Mouse (Mus musculus): ENCODE results near the gene Prickle4. TPM values are rescaled to one million over a fixed set of nuclear protein-coding genes. Genes with fewer than 3 reads are reported as not detected.

Prickle4 gene
- polyA plus RNA-seq, 1 experiment from 2014 or later: 0.78 TPM

DNA sequence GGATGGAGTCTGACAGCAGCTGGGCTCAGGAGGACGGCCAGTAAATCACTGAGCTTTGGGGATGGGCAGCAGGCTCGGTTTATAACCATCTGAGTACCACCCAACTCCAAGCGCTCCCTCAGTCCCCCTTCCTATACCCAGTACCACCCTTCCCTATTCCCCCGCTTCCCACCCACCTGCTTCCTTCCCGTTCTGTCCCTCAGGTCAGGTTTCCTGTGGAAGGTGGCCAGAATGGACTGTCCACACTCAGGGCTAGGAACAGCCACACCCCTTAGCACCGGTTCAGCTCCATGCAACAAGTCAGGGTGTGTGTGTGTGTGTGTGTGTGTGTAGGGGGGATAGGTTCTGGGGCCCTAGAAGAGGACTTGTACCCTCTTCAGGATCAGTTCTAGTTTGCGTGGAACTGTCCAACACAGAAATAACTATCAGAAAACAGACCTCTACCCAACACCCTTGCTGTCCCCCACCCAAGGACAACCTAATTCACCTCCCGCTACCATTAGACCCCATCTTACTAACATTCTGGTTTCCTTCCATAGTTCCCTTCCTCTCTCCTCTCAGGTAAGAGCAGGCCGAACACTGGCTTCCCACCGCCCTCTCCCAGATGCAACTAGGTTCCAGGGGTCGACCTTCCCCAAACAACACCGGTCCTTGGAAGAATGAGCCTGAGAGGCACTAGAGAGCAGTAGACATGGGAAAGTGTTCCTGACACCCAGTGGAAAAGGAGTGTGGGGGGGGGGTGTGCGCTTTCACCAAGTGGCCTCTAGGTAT lies 680 bp downstream of the Prickle4 start:
- Histone ChIP-seq H3K4me1 (ENCODE audit: control insufficient read depth in 2 of 2, insufficient read depth in 2 of 2, low read length in 2 of 2) (peaks cover 3 to 12% of the 10 kb centered on the region in 2 experiments; a peak in 3 of 4 replicates), H3K9me3 (ENCODE audit: control insufficient read depth, low read length) (no peaks in the 10 kb centered on the region), H3K4me3 (ENCODE audit: control insufficient read depth in 1 of 2, insufficient read depth in 1 of 2, low read depth in 1 of 2, low read length in 2 of 2) (peak overlapping the region; percentile 77 to 85), H3K27ac (replicated peaks in 1 of 2; ENCODE audit: control insufficient read depth in 1 of 2, insufficient read depth in 1 of 2, low read depth in 2 of 2, low read length in 2 of 2) (peak overlapping the region in 1 of 2 experiments; percentile 39; a peak in 2 of 4 replicates), H3K4me2 (ENCODE audit: low read length) (peak overlapping the region; percentile 90), H3K27me3 (ENCODE audit: control insufficient read depth, insufficient read depth, low read length) (peaks cover 3% of the 10 kb centered on the region; the same call in 1 of the 2 replicates), H3K36me3 (ENCODE audit: control insufficient read depth, insufficient read depth, low read length) (no peaks in the 10 kb centered on the region; the same call in 1 of the 2 replicates), H3K9ac (ENCODE audit: low read length) (peak overlapping the region; percentile 70)
- no peak for ATAC-seq (ENCODE audit: insufficient number of reproducible peaks, insufficient read depth, low FRiP score, low read depth)
- WGBS: 32% methylated on average over 13 of the region's 13 CpGs

DNA sequence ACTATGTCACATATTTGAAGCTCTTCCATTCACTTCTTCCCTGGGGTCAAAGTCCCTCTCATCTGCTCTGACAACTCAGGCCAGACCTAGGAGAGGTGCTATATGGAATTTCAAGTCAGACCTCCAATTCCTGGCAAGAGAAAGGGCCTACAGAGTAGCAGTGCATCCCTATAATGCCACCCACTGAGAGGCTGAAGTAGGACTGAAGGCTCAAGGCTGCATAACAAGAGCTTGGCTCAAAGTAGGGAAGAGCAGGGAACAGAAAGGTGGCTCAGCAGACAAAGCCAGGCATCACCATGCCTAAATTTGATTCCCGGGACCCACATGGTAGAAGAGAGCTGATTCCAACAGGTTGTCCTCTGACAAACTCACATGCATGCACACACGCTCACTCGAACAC lies 2.9 kb downstream of the Prickle4 start:
- Histone ChIP-seq H3K4me1 (ENCODE audit: control insufficient read depth in 2 of 2, insufficient read depth in 2 of 2, low read length in 2 of 2) (peaks cover 8 to 20% of the 10 kb centered on the region in 2 experiments), H3K4me3 (ENCODE audit: control insufficient read depth in 1 of 2, insufficient read depth in 1 of 2, low read depth in 1 of 2, low read length in 2 of 2) (no peak overlapping the region), H3K9ac (ENCODE audit: low read length) (no peak overlapping the region), H3K4me2 (ENCODE audit: low read length) (no peak overlapping the region), H3K36me3 (ENCODE audit: control insufficient read depth, insufficient read depth, low read length) (peaks cover 2% of the 10 kb centered on the region), H3K9me3 (ENCODE audit: control insufficient read depth, low read length) (no peaks in the 10 kb centered on the region), H3K27me3 (ENCODE audit: control insufficient read depth, insufficient read depth, low read length) (peaks cover 3% of the 10 kb centered on the region; the same call in 1 of the 2 replicates), H3K27ac (replicated peaks in 1 of 2; ENCODE audit: control insufficient read depth in 1 of 2, insufficient read depth in 1 of 2, low read depth in 2 of 2, low read length in 2 of 2) (no peak overlapping the region)
- WGBS: 94% methylated on average over 3 of the region's 3 CpGs
- ATAC-seq (ENCODE audit: insufficient number of reproducible peaks, insufficient read depth, low FRiP score, low read depth): no peak

DNA sequence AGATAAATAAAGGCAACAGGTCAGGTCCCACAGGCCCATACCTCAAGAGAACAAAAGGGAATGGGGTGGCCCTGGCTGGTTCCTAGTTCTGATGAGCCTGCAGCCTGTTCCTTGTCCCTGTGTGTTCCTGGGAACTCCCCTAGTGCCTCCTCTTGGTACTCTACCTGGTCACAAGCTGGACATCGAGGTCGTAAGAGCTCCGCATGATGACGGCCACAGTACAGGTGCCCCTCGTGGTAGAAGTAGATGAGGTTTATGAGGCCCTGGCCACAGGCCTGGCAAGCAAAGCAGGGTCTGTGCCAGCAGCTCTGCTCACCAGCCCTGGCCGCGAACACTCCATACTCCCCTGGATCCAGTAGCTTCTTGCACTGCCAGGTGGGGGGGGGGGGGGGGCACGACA lies 4.6 kb downstream of the Prickle4 start:
- no peak overlapping the region for H3K9ac ChIP-seq (ENCODE audit: low read length)
- H3K4me2 ChIP-seq (ENCODE audit: low read length): peak overlapping the region; percentile 90; the same call in 1 of the 2 replicates

DNA sequence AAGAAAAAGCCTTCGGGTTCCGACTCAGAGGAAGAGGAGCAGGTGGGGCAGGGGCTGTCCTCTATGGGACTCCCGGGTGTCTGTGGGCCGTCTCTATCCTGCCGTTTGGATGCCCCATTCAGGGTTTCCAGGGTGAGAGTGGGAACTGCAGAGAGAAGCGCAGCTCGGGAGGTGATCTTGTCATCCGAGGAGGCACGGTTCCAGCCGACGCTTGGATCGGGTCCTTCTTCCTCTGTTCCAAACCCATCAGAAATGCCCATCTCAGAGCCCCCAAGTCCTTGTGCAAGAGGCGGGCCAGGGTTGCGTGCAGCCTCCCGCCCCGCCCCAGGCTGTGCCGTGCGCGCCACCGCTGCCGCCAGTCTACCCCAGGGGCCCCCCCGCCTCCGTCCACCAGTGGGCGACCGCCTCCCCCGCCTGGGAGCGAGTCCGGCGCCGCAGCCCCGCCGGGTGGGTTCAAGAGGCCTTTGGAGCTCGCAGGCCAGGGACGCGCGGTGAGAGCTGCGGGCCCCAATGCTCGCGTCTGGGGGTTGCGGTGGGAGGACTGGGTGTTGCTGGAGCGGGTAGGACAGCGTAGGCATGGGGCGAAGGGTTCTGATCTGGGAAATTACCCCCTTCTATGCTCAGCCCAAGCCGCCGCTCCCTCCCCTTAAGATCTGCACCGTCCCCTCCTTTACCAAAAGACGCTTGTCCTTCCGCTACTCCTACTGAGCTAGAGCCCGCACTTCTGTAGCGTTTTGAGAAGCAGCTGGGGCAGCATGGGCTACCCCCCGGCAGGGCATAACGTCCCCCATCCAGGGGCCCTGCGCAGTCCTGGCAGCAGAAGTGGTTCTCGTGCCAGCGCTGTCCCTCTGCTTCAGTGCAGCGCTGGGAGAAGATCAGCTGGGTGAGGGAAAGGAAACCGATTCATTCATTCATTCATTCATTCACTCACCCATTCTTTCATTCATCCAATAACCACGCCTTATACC lies 5.6 kb downstream of the Prickle4 start, which contains the start of gene Frs3:
Gene Frs3 (plus strand): TSS at position 423 of the 968 bp plus-strand sequence.
- 1% methylated on average over 58 of the region's 58 CpGs for WGBS
- Histone ChIP-seq H3K4me3 (ENCODE audit: control insufficient read depth in 1 of 2, insufficient read depth in 1 of 2, low read depth in 1 of 2, low read length in 2 of 2) (peak within 1 kb of the TSS; percentile 83 to 84), H3K27me3 (ENCODE audit: control insufficient read depth, insufficient read depth, low read length) (0 out of 2 replicates have a peak, but pooled peaks cover 3% of the 10 kb centered on the region), H3K4me1 (ENCODE audit: control insufficient read depth in 2 of 2, insufficient read depth in 2 of 2, low read length in 2 of 2) (peaks cover 4 to 14% of the 10 kb centered on the region in 2 experiments), H3K36me3 (ENCODE audit: control insufficient read depth, insufficient read depth, low read length) (peaks cover 29% of the 10 kb centered on the region), H3K9ac (ENCODE audit: low read length) (peak within 1 kb of the TSS; percentile 88), H3K27ac (replicated peaks in 1 of 2; ENCODE audit: control insufficient read depth in 1 of 2, insufficient read depth in 1 of 2, low read depth in 2 of 2, low read length in 2 of 2) (peak within 1 kb of the TSS; percentile 61 to 76), H3K4me2 (ENCODE audit: low read length) (peak within 1 kb of the TSS; percentile 90), H3K9me3 (ENCODE audit: control insufficient read depth, low read length) (no peaks in the 10 kb centered on the region)
- peak; percentile 64 for ATAC-seq (ENCODE audit: insufficient number of reproducible peaks, insufficient read depth, low FRiP score, low read depth)

More for the DNA sequence above, 4.6 kb downstream of the Prickle4 start:
- ATAC-seq (ENCODE audit: insufficient number of reproducible peaks, insufficient read depth, low FRiP score, low read depth): no peak
- H3K27me3 ChIP-seq (ENCODE audit: control insufficient read depth, insufficient read depth, low read length): 0 out of 2 replicates have a peak, but pooled peaks cover 3% of the 10 kb centered on the region
- H3K9me3 ChIP-seq (ENCODE audit: control insufficient read depth, low read length): no peaks in the 10 kb centered on the region
- H3K4me3 ChIP-seq (ENCODE audit: control insufficient read depth in 1 of 2, insufficient read depth in 1 of 2, low read depth in 1 of 2, low read length in 2 of 2): no peak overlapping the region
- WGBS: 71% methylated on average over 8 of the region's 8 CpGs
- peaks cover 19% of the 10 kb centered on the region for H3K36me3 ChIP-seq (ENCODE audit: control insufficient read depth, insufficient read depth, low read length)
- H3K4me1 ChIP-seq (ENCODE audit: control insufficient read depth in 2 of 2, insufficient read depth in 2 of 2, low read length in 2 of 2): peaks cover 8 to 20% of the 10 kb centered on the region in 2 experiments
- H3K27ac ChIP-seq (replicated peaks in 1 of 2; ENCODE audit: control insufficient read depth in 1 of 2, insufficient read depth in 1 of 2, low read depth in 2 of 2, low read length in 2 of 2): no peak overlapping the region

DNA sequence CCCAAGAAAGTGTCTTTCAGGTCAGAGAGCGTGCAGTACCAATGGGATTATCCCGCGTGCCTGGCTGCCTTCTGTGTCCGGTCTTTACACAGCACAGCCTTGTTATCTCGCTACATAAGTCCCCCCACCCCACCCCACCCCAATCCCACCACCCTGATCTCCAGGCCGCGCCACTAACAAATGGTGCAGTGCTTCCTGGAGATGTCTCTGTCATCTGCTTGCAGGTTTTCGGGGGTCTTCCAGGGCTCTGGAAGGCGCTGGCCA lies 6.3 kb downstream of the Prickle4 start, which contains the start of gene Tomm6:
Gene Tomm6 (minus strand): TSS at position 43 of the 264 bp plus-strand sequence.
- Histone ChIP-seq H3K9ac (ENCODE audit: low read length) (peak within 1 kb of the TSS; percentile 88), H3K27me3 (ENCODE audit: control insufficient read depth, insufficient read depth, low read length) (0 out of 2 replicates have a peak, but pooled peaks cover 3% of the 10 kb centered on the region), H3K4me1 (ENCODE audit: control insufficient read depth in 2 of 2, insufficient read depth in 2 of 2, low read length in 2 of 2) (peaks cover 4 to 13% of the 10 kb centered on the region in 2 experiments; a peak in 3 of 4 replicates), H3K27ac (replicated peaks in 1 of 2; ENCODE audit: control insufficient read depth in 1 of 2, insufficient read depth in 1 of 2, low read depth in 2 of 2, low read length in 2 of 2) (peak within 1 kb of the TSS; percentile 61 to 76), H3K4me3 (ENCODE audit: control insufficient read depth in 1 of 2, insufficient read depth in 1 of 2, low read depth in 1 of 2, low read length in 2 of 2) (peak within 1 kb of the TSS; percentile 83 to 84), H3K9me3 (ENCODE audit: control insufficient read depth, low read length) (no peaks in the 10 kb centered on the region), H3K36me3 (ENCODE audit: control insufficient read depth, insufficient read depth, low read length) (peaks cover 35% of the 10 kb centered on the region), H3K4me2 (ENCODE audit: low read length) (peak within 1 kb of the TSS; percentile 90)
- no peak; the same call in 1 of the 2 replicates for ATAC-seq (ENCODE audit: insufficient number of reproducible peaks, insufficient read depth, low FRiP score, low read depth)
- under 1% methylated on average over 9 of the region's 9 CpGs for WGBS

DNA sequence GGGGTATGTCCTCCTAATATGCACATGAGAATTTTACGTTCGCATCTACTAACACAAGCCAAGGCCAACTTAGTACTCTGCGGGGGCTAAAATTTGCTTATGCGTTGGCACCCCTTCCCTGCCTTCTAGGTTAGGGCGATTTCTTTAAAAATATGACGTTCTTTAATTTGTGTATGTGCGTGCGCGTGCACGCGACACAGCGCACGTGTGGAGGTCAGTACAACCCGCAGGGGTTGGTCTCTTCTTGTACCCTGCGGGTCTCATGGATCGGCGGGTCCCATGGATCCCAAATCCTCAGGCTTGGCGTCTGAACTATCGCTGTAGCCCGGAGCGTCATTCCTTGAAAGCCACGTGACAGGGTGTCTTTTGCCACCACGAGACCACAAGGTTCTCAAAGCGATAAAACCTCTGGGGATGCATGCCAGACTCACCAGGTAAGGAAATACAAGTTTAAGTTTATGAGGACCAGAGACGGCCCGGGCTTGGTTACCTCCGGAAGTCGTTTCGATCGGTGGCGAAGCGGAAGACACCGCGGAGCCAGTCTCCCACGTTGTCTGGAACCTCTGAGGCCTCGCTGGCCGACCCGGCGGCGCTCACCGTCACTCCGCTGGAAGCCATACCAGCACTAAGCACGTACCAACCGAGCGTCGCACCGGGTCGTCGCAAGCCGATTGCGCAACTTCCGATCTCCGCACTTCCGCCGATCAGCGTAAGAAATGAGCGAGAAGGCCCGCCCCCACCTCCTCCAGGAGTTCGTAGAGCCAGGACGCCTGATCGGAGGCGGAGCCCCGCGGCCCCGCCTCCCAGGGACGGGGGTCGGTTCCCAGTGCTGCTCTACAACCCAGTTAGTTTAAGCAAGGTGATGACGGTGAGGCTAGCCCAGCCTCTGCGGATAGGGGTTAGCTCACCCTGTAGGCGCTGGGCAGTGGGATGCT lies 6.9 kb downstream of the Prickle4 start:
- Histone ChIP-seq H3K4me2 (ENCODE audit: low read length) (peak overlapping the region; percentile 90), H3K4me1 (ENCODE audit: control insufficient read depth in 2 of 2, insufficient read depth in 2 of 2, low read length in 2 of 2) (peaks cover 4 to 13% of the 10 kb centered on the region in 2 experiments; a peak in 3 of 4 replicates), H3K4me3 (ENCODE audit: control insufficient read depth in 1 of 2, insufficient read depth in 1 of 2, low read depth in 1 of 2, low read length in 2 of 2) (peak overlapping the region; percentile 83 to 84), H3K9ac (ENCODE audit: low read length) (peak overlapping the region; percentile 88), H3K9me3 (ENCODE audit: control insufficient read depth, low read length) (no peaks in the 10 kb centered on the region), H3K27me3 (ENCODE audit: control insufficient read depth, insufficient read depth, low read length) (0 out of 2 replicates have a peak, but pooled peaks cover 3% of the 10 kb centered on the region), H3K27ac (replicated peaks in 1 of 2; ENCODE audit: control insufficient read depth in 1 of 2, insufficient read depth in 1 of 2, low read depth in 2 of 2, low read length in 2 of 2) (peak overlapping the region; percentile 61 to 76), H3K36me3 (ENCODE audit: control insufficient read depth, insufficient read depth, low read length) (peaks cover 40% of the 10 kb centered on the region)
- ATAC-seq (ENCODE audit: insufficient number of reproducible peaks, insufficient read depth, low FRiP score, low read depth): peak; percentile 79
- WGBS: under 1% methylated on average over 70 of the region's 70 CpGs

Measured in heart, embryonic 14.5 days (tissue).